Mouse (Mus musculus): ENCODE results near the gene Adk. TPM values are rescaled to one million over a fixed set of nuclear protein-coding genes. Genes with fewer than 3 reads are reported as not detected.
"Not testable (repeated sequence)": the region's sequence is repeated elsewhere in the genome, so short reads cannot be mapped to it uniquely, and the experiment has no call there.

Gene Adk
- polyA plus RNA-seq, 3 experiments from 2014 or later, result 84.7 to 128 (median 118) TPM

DNA sequence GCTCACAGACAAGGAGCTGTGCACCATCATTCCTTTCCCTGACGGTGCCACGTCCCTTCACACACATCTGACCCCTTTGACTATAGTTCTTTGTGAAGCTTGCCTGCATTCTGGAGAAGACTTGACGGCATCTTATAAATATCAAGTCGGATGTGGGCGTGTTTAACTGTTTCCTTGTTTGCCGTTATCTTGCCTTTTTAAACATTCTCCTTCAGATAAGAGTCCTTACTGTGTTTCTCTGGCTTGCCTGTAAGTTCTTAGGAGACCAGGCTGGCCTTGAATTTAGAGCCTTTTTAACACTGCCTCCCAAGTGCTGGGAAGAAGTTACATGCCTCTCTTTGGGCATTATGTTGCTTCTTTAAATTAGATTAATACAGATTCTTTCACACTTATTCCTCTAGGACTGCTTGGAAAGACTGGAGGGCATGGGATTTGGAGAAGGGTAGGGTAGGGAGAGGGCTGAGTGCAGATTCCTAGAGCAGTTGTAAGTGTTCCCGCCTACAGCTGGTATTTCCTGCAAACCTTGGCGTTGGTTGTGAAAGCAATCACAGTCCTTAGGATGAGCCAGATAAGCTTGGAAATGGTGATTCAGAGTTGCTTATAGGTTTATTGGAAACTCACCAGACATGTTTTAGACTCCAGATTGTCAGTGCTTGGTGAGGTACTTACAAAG is 13.3 kb downstream of the Adk start:
- no peak for ATAC-seq

DNA sequence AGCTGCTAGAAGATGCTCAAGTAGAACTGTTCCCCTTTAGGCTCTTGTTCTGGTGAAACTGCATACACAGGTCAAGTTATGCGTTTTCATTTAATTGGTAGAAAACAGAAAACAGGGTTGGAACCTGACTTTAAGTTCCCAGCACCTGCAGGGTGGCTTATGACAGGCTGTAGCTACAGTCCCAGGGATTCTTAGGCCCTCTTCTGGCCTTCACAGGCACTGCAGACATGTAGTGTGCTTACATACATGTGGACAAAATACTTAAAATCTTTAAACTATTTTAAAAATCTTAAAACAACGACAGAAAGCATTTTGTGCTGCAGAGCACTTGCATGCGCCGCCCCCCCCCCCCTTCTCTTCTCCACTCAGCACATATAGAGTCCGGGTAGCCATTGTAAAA is 17.2 kb downstream of the Adk start:
- ATAC-seq, result no peak

DNA sequence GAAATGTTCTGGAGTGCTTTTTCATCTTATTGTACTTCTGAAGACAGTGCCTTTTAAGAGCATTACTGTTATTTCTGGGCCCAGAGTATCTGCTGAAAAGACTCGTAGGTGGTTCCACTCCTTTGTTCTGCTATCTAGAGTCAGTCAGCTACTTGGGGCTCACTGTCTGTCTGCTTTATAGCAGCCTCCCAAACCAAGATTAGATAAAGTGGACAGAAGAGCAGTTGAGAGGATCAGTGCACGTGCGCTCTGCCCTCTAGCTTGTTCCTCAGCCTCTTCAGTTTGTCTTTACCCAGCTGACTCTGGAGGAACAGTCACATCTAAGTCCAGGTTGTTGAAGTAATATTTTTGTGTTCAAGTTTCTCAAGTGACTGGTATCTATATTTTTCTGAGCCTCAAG is 21.6 kb downstream of the Adk start:
- ATAC-seq, result no peak

DNA sequence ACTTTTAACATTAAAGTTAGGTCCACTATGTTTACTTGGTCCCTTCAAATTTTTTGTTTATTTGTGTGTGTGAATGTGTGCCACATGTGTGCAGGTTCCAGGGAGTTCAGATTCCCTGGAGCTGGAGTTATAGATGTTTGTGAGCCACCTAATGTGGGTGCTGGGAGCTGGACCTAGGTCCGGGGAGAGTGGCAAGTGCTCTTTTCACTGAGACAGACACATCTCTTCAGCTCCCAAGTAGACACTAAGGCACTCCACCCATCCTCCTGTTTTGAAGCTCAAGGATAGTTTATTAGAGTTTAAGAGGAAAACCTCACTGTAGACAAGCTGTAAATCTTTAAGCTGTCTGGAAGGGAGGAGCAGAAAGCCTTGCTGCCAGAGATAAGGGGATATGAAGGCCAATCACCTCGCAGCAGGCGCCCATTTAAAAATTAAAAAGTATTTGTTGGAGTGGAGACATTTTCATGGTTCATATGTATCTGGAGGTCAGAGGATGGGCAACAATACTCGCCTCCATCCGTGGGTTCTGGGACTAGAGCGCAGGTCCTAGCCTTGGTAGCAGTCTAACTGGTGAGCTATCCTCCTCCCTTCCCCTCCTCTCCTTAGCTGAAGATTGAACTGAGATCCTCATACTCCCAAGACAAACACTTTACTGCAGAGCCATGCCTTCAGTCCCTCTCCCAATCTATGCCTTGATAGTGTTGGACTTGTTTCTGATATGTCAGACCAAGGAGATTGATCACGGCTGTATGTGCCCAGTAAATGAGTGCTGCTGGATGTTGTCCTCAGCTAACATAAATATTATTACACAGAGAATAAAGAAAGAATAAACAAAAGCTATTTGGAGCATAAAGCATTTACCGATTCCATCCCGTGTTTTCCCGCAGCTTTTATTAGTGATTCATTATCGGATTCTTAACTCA is 22.3 kb downstream of the Adk start:
- no peak for ATAC-seq

DNA sequence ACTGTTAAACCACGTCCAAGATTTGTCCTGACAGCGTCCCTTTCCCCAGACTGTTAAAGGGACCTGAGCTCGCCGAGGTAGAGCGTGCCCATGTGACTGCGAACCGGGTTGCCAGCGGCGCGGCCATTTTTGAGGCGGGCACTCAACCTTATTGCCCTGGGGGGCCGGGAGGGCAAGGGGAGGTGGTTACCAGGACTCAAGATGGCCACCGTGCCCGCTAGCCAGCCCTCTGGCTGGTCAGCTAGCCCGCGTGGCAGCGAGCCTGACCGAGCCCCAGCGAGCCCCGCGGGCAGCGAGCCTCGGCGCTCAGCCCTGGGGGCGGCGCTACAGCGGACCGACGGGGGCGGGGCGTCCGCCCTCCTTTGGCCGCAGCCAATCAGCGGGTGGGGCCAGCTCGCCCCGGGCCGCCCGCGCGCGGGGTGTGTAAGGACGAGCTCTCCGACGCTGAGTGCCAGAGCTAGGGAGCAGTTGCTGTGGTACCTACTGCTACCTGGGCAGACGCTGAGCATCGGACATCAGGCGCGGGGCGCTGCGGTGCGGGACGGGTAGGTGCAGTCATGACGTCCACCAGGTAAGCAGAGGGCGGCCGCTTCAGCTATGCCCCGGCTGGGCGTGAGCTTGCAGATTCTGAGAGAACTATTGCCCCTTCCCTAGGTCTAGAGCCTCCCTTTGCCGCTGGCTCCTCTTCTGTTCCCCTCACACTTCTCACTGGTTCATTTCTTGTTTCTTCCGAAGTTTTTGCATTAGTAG is 23.6 kb downstream of the Adk start:
- peak; percentile 84 for ATAC-seq

DNA sequence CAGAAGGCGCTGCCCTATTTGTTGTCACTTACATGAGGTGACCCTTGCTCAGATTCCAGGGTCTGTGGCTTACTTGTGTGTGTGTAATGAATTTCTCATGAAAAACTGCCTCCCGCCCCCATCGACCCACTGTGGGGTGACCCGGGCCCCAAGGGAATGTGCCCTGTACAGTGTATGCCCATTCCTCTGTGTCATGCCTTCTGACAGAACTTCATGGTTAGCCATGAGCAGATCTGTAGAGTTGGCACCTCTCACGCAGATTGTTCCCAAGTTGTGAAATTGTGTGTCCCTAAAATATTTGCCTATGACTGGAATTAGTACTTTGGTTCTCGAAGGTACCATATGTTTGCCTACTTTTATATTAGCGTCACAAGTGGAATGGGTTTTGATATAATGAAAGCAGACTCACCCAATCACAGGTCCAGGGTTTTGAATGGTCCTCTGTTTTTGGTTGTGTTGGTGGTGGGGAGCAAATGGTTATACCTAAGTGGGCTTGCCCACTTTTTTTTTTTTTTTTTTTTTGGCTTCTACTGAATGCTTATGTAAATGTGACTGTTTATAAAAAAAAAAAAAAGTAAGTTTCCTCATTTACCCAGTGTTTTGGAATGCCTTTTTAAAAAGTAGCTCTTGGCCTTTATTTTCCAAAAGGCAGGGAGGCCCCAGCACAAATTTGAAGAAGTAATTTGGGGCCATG is 24.3 kb downstream of the Adk start:
- ATAC-seq, result no peak

DNA sequence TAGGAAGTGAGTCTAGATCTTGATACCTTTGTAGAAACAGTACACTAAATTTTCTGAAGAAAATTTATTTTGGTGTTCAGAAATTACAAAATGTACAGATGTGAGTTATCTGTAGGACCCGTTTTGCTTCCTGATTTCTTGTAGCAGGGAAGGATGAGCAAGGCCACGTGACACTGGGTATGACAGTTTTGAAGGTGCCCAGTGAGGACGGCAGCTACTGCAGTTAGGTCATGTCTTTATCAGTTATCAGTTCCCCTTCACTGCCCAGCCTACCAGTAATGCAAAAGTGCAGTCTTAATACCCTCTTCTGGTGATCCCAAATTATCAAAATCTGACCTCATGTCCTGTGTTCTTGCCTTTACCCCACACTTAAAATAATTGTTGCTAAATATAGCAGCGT is 25.6 kb downstream of the Adk start:
- ATAC-seq, result no peak

DNA sequence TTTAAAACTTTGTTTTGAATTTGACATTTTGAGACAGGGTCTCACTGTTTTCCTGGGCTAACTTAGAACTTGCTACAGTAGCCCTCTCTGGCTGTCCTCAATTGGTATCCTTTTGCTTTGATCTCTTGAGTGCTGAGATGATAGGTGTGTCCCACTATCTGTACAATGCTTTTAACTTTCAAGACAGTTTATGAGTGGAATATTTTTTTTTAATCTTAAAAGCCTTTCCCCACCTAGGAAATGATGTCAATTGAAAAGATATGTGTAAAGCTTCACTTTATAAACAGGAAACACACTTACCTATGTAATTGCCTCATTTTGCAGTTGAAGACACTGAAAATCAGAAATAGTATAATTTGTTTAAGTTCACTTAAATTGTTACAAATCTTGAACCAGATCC is 26.1 kb downstream of the Adk start:
- peak; percentile 46 for ATAC-seq

DNA sequence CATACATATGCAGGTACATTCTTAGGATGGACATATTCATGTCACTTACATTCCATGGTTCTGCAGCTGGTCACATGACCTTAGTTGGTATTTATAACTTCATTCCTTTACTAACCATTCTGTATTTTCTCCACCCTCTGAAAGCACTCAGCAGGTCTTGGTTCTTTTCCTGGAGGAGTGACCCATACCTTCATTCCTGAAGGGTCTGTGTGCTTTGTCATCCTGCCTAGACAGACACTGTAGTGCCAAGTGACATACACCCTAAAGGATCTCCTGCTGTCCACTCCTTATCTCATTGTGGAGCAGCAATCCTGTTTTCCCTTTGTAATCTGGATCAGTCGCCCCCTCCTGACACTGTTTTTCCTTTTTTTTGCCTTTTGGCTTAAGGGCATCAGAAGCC is 30.4 kb downstream of the Adk start:
- ATAC-seq, result no peak

DNA sequence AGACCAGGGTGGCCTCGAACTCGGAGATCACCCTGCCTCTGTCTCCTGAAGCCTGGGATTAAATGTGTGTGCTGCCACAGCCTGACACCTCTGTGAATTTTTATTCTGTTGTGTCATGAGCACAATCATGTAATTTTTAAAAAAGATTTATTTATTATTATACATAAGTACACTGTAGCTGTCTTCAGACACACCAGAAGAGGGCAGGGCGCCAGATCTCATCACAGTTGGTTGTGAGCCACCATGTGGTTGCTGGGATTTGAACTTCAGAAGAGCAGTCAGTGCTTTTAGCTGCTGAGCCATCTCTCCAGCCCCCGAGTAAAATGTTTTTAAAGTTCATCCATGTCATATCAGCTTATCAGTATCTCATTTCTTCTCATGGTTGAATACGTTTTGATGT is 33.3 kb downstream of the Adk start:
- ATAC-seq, result no peak

DNA sequence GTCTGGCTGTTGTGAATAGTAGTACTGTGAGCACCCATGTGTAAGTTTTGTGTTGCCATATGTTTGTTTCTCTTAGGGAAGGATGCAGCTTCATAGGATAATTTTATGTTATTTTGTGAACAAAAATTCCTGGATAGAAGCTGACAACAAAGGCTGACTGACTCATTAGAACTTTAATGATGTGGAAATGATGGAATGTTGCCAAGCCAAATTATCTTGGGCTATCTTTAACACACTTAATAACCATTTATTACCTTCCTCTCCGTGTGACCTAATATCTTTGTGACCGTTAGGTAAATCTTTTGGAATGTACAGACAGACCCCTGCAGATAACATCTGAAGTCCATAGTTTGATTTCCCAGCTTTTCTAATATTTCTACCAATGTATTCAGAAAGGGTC is 33.7 kb downstream of the Adk start:
- ATAC-seq, result no peak

DNA sequence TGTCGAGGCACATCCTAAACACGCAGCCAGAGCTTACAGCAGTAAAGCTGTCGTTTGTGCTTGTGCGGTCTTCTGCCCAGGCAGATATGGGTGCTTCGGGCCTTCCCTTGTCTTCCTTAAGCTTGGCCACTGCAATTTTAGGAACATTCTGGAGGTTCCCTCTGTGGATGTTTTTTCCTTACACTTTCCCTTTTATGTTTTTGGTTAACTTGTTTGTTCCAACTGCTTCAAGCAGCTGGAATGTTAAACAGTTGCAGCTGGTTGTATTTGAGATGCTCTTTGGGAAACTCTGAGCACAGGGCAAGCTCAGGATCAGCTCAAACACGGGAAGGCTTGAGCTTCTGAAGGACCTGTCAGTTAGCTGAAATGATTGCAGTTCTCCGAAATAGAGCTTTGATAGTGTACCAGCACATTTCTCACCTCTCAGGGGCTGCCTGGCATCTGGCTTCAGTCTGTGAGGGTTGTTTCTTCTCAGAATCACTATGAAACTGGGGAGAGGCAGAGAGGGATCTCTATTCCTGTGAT is 34.5 kb downstream of the Adk start:
- no peak for ATAC-seq

DNA sequence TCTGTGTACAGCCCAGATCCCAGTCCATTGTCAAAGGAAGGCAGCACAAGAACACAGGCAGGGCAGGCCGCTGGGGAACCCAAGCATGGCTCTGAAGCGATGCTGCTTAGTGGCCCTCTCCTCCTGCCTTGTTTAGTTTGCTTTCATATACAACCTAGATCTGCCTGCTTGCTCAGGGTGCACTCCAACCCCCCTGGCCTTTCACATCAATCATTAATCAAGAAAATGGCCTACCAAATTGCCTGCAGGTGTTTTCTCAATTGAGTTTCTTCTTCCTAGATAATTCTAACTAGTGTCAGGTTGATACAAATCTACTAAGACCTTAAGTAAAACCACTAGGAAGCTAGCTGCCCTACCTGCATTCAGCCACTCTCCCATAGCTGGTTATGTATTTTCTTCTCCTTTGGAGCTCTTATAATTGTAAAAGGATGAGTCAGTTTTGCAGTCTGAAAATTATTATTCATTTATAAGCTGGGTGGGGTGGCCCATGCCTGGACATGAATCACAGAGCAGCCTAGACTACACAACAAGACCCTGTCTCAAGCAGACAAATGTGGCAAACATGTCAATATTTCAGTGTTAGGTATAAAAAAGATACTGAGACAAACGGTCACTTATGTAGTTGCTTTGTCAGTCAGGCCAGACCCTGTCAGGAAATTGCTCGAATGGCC is 35.2 kb downstream of the Adk start:
- ATAC-seq, result no peak

DNA sequence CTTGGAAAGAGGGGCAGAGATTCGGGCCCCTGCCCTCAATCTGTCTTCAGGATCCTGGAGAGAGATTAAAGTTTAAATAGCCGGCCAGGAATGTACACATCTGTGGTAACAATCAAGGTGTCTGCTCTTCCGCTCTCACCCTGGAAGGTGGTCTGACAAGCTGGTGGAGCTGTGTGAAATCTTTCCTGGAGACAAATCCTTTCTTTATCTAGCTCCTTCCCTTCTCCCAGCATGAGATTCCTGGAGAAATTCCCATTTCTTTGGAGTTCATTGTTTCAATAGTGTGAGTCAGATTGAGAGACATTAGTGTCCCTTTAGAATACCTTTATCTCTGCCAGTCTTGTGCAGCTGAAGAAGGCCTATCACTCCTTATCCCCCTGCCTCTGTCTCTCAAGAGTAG is 36.4 kb downstream of the Adk start:
- ATAC-seq, result no peak

DNA sequence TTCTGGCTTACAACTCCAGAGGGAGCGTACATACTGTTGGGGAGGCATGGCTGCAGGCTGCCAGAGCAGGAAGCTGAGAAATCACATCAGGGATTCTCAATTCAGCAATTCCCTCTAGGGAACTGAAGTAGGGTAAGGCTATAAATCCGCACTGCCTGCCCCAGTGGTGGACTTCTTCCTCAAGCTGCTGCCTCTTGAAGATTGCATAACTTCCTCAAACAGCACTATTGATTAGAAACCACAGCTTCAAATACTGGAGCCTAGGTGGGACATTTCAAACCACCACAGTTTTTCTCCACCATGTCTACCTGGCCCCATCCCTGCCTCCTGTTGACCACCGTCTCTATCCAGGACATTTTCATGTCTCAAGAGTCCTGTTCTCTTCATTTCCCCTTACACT is 38.0 kb downstream of the Adk start:
- no peak for ATAC-seq

DNA sequence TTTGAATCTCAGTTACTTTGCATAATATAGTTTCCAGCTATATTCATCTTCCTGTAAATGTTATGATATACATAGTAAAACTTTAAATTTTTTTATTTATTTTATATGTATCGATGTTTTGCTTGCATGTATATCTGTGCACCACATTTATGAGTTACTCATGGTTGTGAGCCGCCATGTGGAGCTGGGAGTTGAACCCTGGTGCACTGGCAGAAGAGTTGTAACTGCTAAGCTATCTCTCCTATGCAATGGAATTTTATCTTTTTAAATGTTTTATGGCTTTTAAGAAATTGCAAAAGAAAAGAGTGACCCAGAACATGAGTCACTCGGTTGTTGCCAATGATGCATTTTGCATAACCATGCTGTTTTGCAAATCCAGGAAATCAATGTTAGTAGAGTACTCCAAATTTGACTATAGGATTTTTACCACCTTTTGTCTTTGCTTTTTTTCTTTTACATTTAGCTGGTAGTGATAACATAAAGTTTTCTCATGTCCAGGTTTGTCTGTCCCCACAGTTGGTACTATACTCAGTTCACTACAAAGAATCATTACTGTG is 38.6 kb downstream of the Adk start:
- ATAC-seq, result no peak

DNA sequence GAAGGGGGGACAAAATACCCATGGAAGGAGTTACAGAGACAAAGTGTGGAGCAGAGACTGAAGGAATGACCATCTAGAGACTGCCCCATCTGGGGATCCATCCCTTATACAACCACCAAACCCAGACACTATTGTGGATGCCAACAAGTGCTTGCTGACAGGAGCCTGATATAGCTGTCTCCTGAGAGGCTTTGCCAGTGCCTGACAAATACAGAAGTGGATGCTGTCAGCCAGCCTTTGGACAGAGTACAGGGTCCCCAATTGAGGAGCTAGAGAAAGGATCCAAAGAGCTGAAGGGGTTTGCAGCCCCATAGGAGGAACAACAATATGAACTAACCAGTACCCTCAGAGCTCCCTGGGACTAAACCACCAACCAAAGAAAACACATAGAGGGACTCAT is 41.8 kb downstream of the Adk start:
- not testable (repeated sequence) for ATAC-seq

DNA sequence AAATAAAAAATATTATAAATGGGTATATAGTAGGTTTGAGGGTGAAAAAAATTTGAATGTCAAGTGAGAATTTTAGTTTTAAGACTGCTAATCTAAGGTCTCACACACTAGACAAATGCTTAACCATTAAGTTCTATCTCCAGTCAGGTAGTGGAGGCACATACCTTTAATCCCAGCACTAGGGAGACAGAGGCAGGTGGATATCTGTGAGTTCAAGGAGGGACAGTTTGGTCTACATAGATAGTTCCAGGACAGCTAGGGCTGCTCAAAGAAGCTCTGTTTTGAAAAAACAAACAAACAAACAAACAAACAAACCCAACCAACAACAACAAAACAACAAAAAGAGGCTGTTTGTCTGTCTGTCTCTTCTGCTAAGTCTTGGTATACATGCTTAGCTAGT is 43.9 kb downstream of the Adk start:
- ATAC-seq, result no peak

DNA sequence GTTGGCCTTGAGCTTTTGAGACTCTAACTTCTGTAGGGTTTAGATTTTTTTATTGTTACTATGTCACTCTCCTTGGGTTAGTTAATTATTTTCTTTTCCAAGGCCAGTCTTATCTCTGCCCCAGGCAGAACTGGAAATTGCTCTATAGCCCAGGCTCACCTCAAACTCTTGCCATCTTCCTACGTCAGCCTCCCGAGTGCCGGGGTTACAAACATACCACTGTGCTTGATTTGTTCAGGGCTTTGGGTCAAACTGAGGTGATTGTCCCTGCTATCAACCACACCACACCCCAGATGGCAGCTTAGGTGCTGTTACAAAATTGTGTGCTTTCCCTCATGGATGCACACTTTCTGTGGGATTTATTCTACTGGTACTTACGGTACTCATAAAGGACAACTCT is 44.3 kb downstream of the Adk start:
- ATAC-seq, result no peak

DNA sequence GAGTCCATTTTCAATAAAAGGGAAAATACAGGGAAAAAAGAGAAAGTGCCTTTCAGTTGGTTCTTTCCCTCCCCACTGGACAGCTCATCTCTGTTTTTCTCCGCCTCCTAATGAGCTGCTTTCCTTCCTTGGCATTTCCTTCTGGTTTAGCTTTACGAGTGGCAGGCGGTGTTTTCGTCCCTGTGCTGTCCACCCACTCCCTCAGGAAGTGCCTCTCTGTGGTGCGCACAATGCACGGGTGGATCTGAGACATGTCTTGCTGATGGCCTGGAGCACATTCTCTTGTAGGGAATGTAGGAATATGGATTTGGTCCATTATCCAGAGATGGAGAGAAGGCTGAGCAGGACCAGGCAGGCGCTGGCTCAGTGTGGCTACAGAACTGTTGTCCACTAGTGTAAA is 47.0 kb downstream of the Adk start:
- ATAC-seq, result no peak

DNA sequence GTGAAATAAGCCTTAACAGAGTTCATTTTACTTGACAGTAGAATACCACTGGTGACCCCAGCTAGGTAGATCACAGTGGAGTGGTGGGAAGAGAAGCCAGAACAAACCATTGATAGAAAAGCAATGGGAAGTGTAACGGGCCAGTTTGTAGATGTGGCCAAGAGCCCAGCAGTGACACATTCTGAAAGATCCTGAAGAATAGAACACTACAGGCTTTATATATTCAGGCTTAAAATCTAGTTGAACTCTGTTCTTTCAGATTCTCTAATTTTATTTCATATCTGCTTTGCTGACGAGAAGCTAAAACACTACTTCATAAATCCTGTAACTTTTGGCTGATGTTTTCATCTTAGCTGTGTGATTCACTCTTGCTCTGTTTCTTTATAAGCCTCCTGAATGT is 48.5 kb downstream of the Adk start:
- no peak for ATAC-seq

DNA sequence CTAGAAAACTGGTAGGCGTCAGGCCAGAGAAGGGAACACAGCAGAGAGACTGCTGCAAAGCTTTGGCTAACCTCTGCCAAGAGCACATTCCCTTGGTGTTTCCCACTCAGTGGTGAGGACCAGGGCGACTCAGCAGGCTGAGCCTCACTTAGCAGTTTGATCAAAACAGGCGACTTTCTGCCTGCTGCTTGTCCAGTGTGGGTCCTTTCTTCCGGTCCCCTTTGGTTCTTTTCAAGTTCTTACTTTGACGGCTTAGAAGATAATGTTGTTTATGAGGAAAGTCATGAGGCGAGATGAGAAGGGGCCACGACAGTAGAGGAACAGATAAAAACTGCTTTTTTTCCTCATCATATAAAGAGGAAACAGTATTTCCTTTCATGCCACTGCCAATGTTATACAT is 49.2 kb downstream of the Adk start:
- peak; percentile 55 for ATAC-seq
